Mouse (Mus musculus) liver, postnatal 0 days (tissue): ENCODE results near the gene Hvcn1.

Source experiments
- CTCF ChIP-seq: sonication (generic); IDR thresholded peaks from 2 replicates; pipeline ENCODE4 v1.5.1; 2016; ENCODE audit warnings: antibody characterized with exemption, low read depth
- EP300 ChIP-seq: IDR thresholded peaks from 2 replicates; pipeline ENCODE4 v1.6.1; 2016; ENCODE audit warnings: antibody characterized with exemption, low read depth, mild to moderate bottlenecking

DNA sequence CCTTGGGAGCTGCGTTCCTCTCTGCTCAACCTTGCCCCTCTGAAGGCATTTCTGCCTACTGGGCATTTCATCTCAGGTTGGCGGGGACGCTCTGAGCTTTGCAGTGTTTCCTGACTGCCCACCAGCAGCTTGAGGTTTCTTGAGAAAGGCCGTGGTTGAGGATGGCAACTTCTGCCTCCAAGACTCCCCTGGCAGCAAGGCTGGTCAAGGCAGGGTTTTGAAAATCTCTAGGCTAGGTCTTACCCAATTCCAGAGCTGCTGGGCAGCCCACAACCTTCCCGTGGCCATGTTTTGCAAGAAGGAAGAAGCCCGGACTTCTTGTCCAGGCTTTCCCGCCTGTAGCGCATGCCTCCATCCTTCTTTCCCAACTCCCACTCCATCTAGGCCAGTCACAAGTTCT lies 4.3 kb downstream of the Hvcn1 start:
- TF ChIP-seq EP300: no peak
- TF ChIP-seq CTCF: no peak
